Mouse (Mus musculus): ENCODE measurements at regions not wholly inside any gene's neighbourhood (a gene's known extent, or its start where the extent isn't known, plus 50 kb on each side); places are given as distances from the start of the nearest gene placed in this dataset.

DNA sequence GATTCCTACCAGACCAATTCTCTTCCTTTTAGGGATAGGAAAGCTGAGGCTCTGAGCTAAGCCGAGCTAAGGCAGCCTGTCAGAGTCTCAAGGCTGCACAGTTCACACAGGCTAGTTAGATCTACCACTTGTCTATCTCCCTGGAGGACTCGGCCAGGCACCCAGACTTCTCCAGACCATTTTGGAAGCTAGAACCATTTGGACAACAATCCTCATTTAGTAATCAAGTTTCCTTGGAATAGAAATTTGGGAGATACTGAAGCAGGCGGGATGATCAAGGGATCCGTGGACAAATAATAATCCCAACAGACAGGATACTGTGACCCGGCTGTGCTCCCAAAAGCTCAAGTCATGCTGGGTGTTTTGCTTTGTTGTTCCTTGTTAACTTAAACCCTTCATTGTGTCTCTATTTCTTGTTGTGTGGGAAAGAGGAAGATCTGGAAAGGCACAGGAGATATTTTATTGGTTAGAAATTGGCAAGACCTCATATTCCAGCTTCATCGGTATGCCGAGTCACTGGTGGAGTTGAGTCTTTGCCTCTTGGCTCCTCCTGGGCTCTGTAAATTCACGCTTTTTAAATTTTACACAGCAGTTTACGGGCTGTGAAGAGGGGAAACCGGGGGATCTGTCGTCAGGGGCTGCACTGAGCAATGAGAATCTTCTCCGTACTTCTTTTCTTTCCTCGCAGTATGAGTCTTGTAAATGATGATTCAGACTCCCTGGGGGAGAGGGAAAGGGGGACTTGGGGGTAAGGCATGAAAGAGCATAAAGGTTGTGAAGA is 444.2 kb upstream of the Tnp1 start:
- 51% methylated on average over 13 of the region's 13 CpGs for WGBS
- no peak overlapping the region for H3K27ac ChIP-seq (replicated peaks)
- no peak overlapping the region; the same call in 1 of the 2 replicates for H3K4me2 ChIP-seq
- peaks cover 6% of the 10 kb centered on the region; the same call in 1 of the 2 replicates for H3K4me1 ChIP-seq
- H3K9ac ChIP-seq (replicated peaks), result no peak overlapping the region
- ATAC-seq (ENCODE audit: low FRiP score), result peak; percentile 38; the same call in 1 of the 2 replicates
- H3K36me3 ChIP-seq, result no peaks in the 10 kb centered on the region
- H3K27me3 ChIP-seq (replicated peaks), result no peaks in the 10 kb centered on the region
- no peak overlapping the region for H3K4me3 ChIP-seq (replicated peaks)
- H3K9me3 ChIP-seq (replicated peaks), result no peaks in the 10 kb centered on the region

DNA sequence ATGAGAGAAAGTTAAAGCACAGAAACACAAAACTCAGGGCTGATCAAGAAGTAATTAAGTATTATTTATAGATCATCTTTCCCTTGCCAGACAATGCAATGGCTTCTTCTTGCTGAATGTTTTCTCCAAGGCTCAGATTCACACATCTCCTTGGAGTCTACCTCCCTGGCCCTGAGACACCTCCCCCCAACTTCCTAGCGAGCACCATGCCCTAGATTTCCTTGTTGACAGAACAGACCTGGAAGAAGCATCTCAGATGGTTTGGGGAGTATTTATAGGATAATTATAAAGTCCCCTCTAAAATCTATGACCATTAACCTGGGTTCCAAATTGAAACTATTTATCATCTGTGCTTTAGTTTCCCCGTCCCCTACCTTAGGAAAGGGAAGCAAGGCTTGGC is 441.6 kb upstream of the Tnp1 start:
- H3K9ac ChIP-seq (replicated peaks), result no peak overlapping the region
- H3K4me2 ChIP-seq, result no peak overlapping the region
- no peaks in the 10 kb centered on the region for H3K9me3 ChIP-seq (replicated peaks)
- no peak overlapping the region for H3K4me3 ChIP-seq (replicated peaks)
- peaks cover 6% of the 10 kb centered on the region; the same call in 1 of the 2 replicates for H3K4me1 ChIP-seq
- no peak overlapping the region for H3K27ac ChIP-seq (replicated peaks)
- 62% methylated on average over 2 of the region's 2 CpGs for WGBS
- H3K36me3 ChIP-seq, result no peaks in the 10 kb centered on the region
- no peak for ATAC-seq (ENCODE audit: low FRiP score)
- no peaks in the 10 kb centered on the region for H3K27me3 ChIP-seq (replicated peaks)

DNA sequence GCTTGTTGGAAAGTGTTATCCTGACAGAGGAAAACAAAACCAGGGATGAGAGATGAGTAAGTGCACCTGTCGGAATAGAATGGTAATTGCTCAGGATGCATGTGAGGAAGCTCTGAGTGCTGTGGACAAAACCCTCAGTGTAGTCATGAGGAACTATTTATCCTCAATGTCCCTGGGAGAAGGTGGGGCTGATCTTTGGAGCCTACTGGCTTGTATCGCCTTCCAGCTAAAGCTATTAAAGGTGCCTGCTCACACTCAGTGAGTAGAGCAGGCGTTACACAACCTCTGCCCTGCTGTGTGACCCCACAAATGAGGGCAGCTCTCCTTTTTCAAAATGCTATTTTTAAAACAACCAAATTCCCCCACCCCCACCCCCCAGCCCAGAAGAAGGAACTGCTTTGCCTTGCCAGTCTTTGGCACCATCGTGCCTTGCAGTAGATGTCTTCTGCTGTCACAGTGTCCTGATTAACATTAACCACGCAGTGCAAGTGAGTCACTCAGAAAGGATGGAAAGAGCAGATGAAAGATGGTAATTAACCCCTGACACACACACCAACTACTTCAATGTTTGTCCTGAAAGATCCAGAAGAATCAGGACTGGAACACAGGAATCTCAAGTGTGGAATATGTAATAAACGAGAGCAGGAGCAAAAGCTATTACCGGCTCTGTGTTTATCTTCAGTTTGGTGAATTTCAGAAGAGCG is 440.8 kb upstream of the Tnp1 start:
- Histone ChIP-seq H3K27ac (replicated peaks) (no peak overlapping the region), H3K4me3 (replicated peaks) (no peak overlapping the region), H3K36me3 (no peaks in the 10 kb centered on the region), H3K4me1 (peaks cover 6% of the 10 kb centered on the region; the same call in 1 of the 2 replicates), H3K9me3 (replicated peaks) (no peaks in the 10 kb centered on the region), H3K4me2 (no peak overlapping the region), H3K27me3 (replicated peaks) (no peaks in the 10 kb centered on the region), H3K9ac (replicated peaks) (no peak overlapping the region)
- ATAC-seq (ENCODE audit: low FRiP score), result no peak
- WGBS, result 80% methylated on average over 8 of the region's 8 CpGs

DNA sequence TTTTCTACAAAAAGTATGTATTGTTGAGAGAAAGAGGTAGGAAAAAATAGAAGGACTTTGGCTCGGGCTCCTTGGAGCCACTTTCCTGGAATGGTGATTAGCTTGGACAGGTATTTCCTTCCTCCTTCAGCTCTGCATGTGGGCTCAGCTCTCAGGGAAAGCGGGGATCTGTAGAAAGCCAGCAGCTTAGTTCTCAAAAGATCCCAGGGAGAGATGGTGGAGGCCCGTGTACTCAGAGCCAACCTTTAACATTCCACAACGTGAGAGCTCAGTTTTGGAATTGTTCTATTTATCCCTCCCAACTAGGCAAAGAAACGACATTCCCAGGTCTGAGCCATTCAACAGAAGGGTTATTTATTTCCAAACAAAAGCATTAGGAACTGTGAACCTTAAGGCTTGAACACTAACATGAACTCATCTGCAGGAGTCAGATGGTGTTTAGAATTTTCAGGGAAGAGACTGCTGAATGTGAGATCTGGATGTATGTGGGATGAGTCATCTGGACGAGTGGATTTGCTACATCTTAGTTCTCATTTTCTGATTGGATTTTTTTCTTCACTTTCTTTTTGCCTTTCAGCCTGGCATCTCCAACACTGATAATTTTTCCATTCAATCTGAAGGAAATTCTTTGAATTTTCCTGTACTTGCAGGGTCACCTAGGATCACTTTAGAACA is 428.6 kb upstream of the Tnp1 start:
- ATAC-seq (ENCODE audit: low FRiP score), result no peak
- Histone ChIP-seq H3K4me1 (no peaks in the 10 kb centered on the region), H3K4me2 (no peak overlapping the region), H3K36me3 (no peaks in the 10 kb centered on the region), H3K27ac (replicated peaks) (no peak overlapping the region), H3K9me3 (replicated peaks) (no peaks in the 10 kb centered on the region), H3K27me3 (replicated peaks) (no peaks in the 10 kb centered on the region), H3K4me3 (replicated peaks) (no peak overlapping the region), H3K9ac (replicated peaks) (no peak overlapping the region)
- 64% methylated on average over 6 of the region's 6 CpGs for WGBS

DNA sequence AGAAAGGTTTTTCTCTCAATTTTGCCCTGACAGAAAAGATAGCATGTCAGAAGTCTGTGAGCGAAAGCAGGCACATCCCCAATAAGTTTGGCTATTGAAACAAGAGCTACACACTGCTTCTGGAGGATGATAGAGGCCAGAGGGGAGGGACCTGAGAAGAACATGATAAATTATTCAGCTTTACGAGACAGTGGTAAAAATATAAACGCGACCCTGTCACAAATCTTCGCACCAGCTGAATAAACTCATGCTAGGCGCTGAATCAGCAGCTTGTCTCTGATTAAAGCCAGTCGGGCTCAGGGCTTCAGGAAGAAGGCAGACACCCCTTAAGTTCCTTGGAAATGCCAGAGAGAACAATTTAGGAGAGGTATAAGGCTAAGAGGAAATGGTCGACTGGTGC is 422.7 kb upstream of the Tnp1 start:
- Histone ChIP-seq H3K4me2 (no peak overlapping the region), H3K4me1 (peaks cover 8% of the 10 kb centered on the region), H3K4me3 (replicated peaks) (no peak overlapping the region), H3K36me3 (no peaks in the 10 kb centered on the region), H3K27ac (replicated peaks) (no peak overlapping the region), H3K27me3 (replicated peaks) (no peaks in the 10 kb centered on the region), H3K9me3 (replicated peaks) (no peaks in the 10 kb centered on the region), H3K9ac (replicated peaks) (no peak overlapping the region)
- 42% methylated on average over 8 of the region's 8 CpGs for WGBS
- ATAC-seq (ENCODE audit: low FRiP score), result no peak

DNA sequence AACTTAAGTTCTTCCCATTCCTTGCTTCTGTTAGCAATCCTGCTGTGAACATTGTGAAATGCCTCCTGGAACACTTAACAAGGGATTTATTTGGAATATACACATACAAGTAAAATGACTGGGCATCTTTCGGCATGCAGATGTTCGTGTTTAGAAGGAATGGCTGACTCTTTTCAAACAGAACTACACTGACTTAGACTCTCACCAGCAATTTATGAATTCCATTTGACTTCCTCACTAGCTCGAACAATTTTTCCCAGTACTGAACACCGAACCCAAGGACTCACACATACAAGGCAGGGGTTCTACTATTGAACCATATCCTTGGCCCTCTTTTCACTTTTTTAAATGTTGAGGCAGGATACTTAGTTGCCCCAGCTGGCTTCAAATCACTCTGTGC is 412.4 kb upstream of the Tnp1 start:
- Histone ChIP-seq H3K27ac (replicated peaks) (no peak overlapping the region), H3K4me2 (no peak overlapping the region), H3K36me3 (no peaks in the 10 kb centered on the region), H3K9me3 (replicated peaks) (no peaks in the 10 kb centered on the region), H3K9ac (replicated peaks) (no peak overlapping the region), H3K4me1 (no peaks in the 10 kb centered on the region), H3K27me3 (replicated peaks) (no peaks in the 10 kb centered on the region), H3K4me3 (replicated peaks) (no peak overlapping the region)
- ATAC-seq (ENCODE audit: low FRiP score), result no peak
- WGBS, result 91% methylated on average over 4 of the region's 4 CpGs

DNA sequence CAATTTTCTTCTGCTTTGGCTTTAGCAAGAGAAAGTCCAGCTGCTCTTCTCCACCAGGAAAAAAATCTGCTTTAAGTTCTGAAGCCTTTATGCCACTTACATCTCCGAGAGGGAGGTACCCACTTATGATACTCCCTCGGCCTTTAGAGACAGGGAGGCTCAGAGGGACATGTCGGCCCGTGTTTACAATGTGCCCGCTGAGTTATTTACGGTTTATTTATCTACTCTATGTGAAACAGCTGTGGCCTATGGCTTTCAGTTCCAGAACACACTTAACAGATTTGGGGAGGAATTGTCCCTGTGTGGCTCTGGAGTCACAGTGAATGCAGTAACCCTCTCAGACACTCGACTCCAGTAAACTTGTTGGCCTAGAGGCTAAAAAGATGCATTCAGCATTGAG is 409.3 kb upstream of the Tnp1 start:
- ATAC-seq (ENCODE audit: low FRiP score), result no peak
- H3K4me3 ChIP-seq (replicated peaks), result no peak overlapping the region
- 43% methylated on average over 7 of the region's 7 CpGs for WGBS
- no peaks in the 10 kb centered on the region for H3K36me3 ChIP-seq
- no peaks in the 10 kb centered on the region for H3K27me3 ChIP-seq (replicated peaks)
- H3K4me2 ChIP-seq, result no peak overlapping the region
- no peaks in the 10 kb centered on the region for H3K4me1 ChIP-seq
- H3K27ac ChIP-seq (replicated peaks), result no peak overlapping the region
- no peaks in the 10 kb centered on the region for H3K9me3 ChIP-seq (replicated peaks)
- H3K9ac ChIP-seq (replicated peaks), result no peak overlapping the region

DNA sequence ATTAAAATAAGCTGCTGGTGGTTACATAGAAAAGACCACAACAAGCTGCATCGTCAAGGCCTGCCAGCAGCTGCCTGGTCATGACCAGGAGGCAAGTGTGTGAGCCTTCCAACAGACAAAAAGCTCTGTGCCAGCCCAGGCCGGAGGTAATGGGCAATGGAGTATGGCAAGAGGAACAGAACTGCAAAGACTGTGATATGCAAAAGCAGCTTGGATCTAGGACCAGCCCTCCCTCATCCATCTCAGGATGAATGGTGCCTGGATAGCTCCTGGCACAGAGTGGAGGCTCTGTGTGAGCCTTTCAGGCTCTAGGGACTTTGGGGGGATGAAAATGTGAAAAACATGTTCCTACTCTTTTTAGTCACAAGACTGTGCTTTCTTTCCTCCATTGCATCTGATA is 402.5 kb upstream of the Tnp1 start:
- 59% methylated on average over 2 of the region's 2 CpGs for WGBS
- peak; percentile 55; the same call in 1 of the 2 replicates for ATAC-seq (ENCODE audit: low FRiP score)
- H3K36me3 ChIP-seq, result no peaks in the 10 kb centered on the region
- no peak overlapping the region for H3K4me2 ChIP-seq
- H3K9me3 ChIP-seq (replicated peaks), result no peaks in the 10 kb centered on the region
- H3K9ac ChIP-seq (replicated peaks), result no peak overlapping the region
- no peak overlapping the region for H3K4me3 ChIP-seq (replicated peaks)
- H3K27me3 ChIP-seq (replicated peaks), result no peaks in the 10 kb centered on the region
- H3K4me1 ChIP-seq, result no peaks in the 10 kb centered on the region
- no peak overlapping the region for H3K27ac ChIP-seq (replicated peaks)

DNA sequence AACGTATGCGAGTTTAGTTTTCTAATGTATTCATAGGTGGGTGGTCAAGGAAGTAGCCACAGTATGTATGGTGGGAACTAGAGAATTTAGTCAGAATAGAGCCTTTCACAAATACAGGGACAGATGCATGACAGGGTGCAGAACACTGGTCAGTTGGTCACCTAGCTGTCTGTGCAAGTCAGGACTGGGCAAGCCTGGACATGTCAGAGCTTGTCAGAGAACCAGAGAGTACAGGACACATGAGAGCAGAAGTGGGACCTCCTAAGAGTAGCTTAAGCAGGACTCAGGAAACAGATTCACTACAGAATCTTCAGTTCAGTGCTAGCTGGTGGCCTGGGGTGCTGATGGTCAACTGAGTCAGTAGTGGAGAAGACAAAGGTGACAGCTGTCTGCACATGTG is 395.7 kb upstream of the Tnp1 start:
- no peaks in the 10 kb centered on the region for H3K4me1 ChIP-seq
- no peak overlapping the region for H3K27ac ChIP-seq (replicated peaks)
- WGBS, result 95% methylated on average over 2 of the region's 2 CpGs
- H3K27me3 ChIP-seq (replicated peaks), result no peaks in the 10 kb centered on the region
- H3K9ac ChIP-seq (replicated peaks), result no peak overlapping the region
- H3K4me3 ChIP-seq (replicated peaks), result no peak overlapping the region
- no peak for ATAC-seq (ENCODE audit: low FRiP score)
- no peaks in the 10 kb centered on the region for H3K36me3 ChIP-seq
- H3K9me3 ChIP-seq (replicated peaks), result no peaks in the 10 kb centered on the region
- H3K4me2 ChIP-seq, result no peak overlapping the region

DNA sequence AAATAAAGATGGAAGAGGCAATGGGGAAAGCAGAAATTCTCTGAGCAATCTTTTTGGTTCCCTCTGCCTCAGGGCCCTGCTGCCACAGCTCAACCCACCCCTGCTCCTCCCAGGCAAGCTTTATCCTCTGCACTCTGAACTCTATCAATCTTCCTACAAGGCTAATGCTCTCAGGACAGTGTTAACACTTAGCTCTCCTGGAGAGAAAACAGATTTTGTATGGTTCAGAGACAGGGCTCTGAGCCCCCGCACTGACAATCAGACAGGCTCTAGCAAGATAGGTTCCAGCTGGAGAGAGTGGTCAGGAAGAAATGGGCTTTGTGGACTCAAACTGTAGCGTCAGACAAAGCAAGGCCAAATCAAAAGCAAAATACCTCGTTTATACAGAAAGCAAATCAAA is 383.5 kb upstream of the Tnp1 start:
- H3K4me1 ChIP-seq, result no peaks in the 10 kb centered on the region
- WGBS, result 73% methylated on average over 3 of the region's 3 CpGs
- ATAC-seq (ENCODE audit: low FRiP score), result no peak
- no peak overlapping the region for H3K9ac ChIP-seq (replicated peaks)
- H3K27me3 ChIP-seq (replicated peaks), result no peaks in the 10 kb centered on the region
- H3K4me2 ChIP-seq, result no peak overlapping the region
- H3K27ac ChIP-seq (replicated peaks), result no peak overlapping the region
- H3K4me3 ChIP-seq (replicated peaks), result no peak overlapping the region
- H3K36me3 ChIP-seq, result no peaks in the 10 kb centered on the region
- no peaks in the 10 kb centered on the region for H3K9me3 ChIP-seq (replicated peaks)

DNA sequence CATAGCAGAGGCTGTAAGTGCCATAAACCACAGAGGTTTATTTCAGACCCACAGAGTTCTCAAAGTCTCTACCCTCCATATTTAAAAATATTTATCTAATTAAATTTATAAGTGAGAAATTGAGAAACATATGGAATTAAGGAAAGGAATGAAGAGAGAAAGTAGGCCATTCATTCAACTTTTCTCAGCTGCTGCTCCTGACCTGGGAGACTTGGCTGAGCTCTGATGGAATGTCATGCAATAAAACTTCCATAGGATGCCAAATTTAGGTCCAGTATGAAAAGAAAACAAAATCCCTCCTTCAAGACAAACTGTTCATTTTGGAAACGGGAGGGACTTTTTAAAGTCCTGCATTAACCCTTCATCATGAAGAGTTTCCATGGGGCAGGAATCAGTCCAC is 379.3 kb upstream of the Tnp1 start:
- H3K4me1 ChIP-seq, result peaks cover 6% of the 10 kb centered on the region
- ATAC-seq (ENCODE audit: low FRiP score), result no peak
- H3K36me3 ChIP-seq, result no peaks in the 10 kb centered on the region
- H3K9ac ChIP-seq (replicated peaks), result no peak overlapping the region
- no peak overlapping the region for H3K27ac ChIP-seq (replicated peaks)
- no peaks in the 10 kb centered on the region for H3K9me3 ChIP-seq (replicated peaks)
- no peak overlapping the region for H3K4me3 ChIP-seq (replicated peaks)
- WGBS, result 65% methylated on average over 1 of the region's 1 CpGs
- H3K4me2 ChIP-seq, result no peak overlapping the region
- H3K27me3 ChIP-seq (replicated peaks), result no peaks in the 10 kb centered on the region

DNA sequence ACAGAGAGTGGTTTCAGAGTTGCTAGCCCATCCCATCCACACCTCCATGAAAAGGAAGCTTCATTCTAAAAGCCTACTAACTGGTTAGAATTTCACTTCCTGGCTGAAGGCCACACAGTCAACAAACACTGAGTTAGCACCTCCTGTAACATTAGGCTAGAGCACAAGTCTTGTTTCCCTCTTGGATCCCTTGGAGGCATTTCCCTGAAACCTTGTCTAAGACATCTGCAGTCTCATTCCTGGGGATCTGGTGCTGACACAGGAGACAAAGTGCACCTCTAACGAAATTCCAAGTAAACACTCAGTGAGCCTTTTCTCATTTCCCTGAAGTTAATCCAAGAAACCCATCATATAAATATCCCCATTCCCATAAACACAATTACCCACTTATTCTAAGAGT is 378.8 kb upstream of the Tnp1 start:
- no peak for ATAC-seq (ENCODE audit: low FRiP score)
- no peaks in the 10 kb centered on the region for H3K36me3 ChIP-seq
- 56% methylated on average over 1 of the region's 1 CpGs for WGBS
- peaks cover 6% of the 10 kb centered on the region for H3K4me1 ChIP-seq
- H3K9ac ChIP-seq (replicated peaks), result no peak overlapping the region
- H3K27me3 ChIP-seq (replicated peaks), result no peaks in the 10 kb centered on the region
- no peaks in the 10 kb centered on the region for H3K9me3 ChIP-seq (replicated peaks)
- no peak overlapping the region for H3K4me2 ChIP-seq
- no peak overlapping the region for H3K4me3 ChIP-seq (replicated peaks)
- no peak overlapping the region for H3K27ac ChIP-seq (replicated peaks)
